Mouse (Mus musculus) neural tube, embryonic 15.5 days (tissue): ENCODE measurements around the gene Lrfn2. TPM values are rescaled to one million over a fixed set of nuclear protein-coding genes. Genes with fewer than 3 reads are reported as not detected.

Experiments used
- ATAC-seq: fragments of 200-750 bp; cut with Nextera tagmentation; 2 replicates; pipeline ENCODE4 v1.8.0; 2017; ENCODE audit warnings: mild to moderate bottlenecking, moderate TSS enrichment, moderate library complexity; ENCODE audit not compliant: low FRiP score
- H3K27ac ChIP-seq: fragments of 300-500 bp; sonication (generic); replicated peaks from 2 replicates; pipeline ENCODE4 v1.5.1; 2015; ENCODE audit warnings: mild to moderate bottlenecking, inconsistent platforms
- H3K27me3 ChIP-seq: fragments of 300-500 bp; sonication (generic); replicated peaks from 2 replicates; pipeline ENCODE4 v1.6.1; 2015; ENCODE audit warnings: inconsistent platforms
- H3K36me3 ChIP-seq: fragments of 300-500 bp; sonication (generic); 2 replicates; pipeline ENCODE4 v1.6.1; 2015; ENCODE audit warnings: inconsistent platforms
- H3K4me1 ChIP-seq: fragments of 300-500 bp; sonication (generic); 2 replicates; pipeline ENCODE4 v1.6.1; 2015; ENCODE audit warnings: inconsistent platforms
- H3K4me2 ChIP-seq: fragments of 300-500 bp; sonication (generic); 2 replicates; pipeline ENCODE4 v1.6.1; 2015; ENCODE audit warnings: inconsistent platforms, mild to moderate bottlenecking, moderate library complexity
- H3K4me3 ChIP-seq: fragments of 300-500 bp; sonication (generic); replicated peaks from 2 replicates; pipeline ENCODE4 v1.5.1; 2015; ENCODE audit warnings: mild to moderate bottlenecking, inconsistent platforms
- H3K9ac ChIP-seq: fragments of 300-500 bp; sonication (generic); replicated peaks from 2 replicates; pipeline ENCODE4 v1.6.1; 2015; ENCODE audit warnings: mild to moderate bottlenecking, inconsistent platforms
- H3K9me3 ChIP-seq: fragments of 300-500 bp; sonication (generic); replicated peaks from 2 replicates; pipeline ENCODE4 v1.6.1; 2016; ENCODE audit warnings: inconsistent platforms
- WGBS: fragments of 180-500 bp; shearing (Covaris S2); methylation state at CpG from one replicate; pipeline ENCODE4 v1.1.7; 2015; ENCODE audit warnings: mixed read lengths; 5-methylcytosine and 5-hydroxymethylcytosine counted together
- polyA plus RNA-seq: library from polyadenylated mRNA; unstranded; fragments of >200 nt; fragmentation: Nextera tagmentation; extraction: Ambion mirVana; gene quantifications from 2 replicates; pipeline ENCODE4 v1.2.1, GENCODE M21; 2015

The Lrfn2 gene
- polyA plus RNA-seq, 1 experiment from 2014 or later = 12.6 TPM

DNA sequence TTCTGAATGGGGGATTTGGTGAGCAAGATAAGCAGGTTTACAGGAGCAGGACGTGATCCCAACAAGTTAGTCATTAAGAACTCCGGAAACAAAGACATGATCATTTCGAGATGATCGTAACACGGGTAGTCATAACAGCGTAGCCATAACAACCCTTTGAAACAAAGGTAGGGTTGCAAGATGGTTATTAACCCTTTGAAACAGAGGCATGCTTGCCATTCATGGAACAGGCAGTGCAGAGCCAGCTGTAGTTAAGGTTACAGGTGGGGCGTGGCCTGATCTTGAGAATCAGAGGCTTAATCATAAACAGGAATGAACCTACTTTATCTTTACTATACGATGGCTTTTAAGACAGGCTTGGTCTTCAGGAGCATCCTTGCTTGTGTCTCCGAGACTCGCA lies 39.1 kb downstream of the Lrfn2 start:
- H3K27ac ChIP-seq = no peak overlapping the region
- no peak for ATAC-seq
- no peaks in the 10 kb centered on the region for H3K9me3 ChIP-seq
- no peak overlapping the region for H3K4me3 ChIP-seq
- peaks cover 38% of the 10 kb centered on the region for H3K4me1 ChIP-seq
- no peak overlapping the region for H3K9ac ChIP-seq
- no peak overlapping the region for H3K4me2 ChIP-seq
- no peaks in the 10 kb centered on the region for H3K36me3 ChIP-seq
- no peaks in the 10 kb centered on the region for H3K27me3 ChIP-seq
- 64% methylated on average over 10 of the region's 10 CpGs for WGBS

DNA sequence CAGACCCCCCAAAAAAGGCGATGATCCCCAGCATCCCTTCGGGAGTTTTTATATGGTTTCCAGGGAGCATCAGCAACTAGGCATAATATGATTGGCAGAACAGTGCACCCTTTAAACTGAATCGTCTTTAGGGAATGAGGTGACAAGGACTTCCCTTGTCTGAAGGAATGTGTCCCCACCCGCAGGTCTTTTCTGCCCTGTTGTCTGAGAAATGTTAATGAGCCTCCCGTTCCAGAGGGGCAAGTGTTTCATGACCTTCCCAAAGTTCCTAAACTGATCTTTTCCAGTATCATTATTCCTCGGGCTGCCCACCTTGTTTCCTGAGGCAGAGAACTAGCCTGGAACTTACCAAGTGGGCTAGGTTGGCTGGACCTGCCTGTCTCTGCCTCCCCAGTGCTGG lies 40.7 kb downstream of the Lrfn2 start:
- ATAC-seq = no peak
- H3K4me2 ChIP-seq = no peak overlapping the region
- no peak overlapping the region for H3K9ac ChIP-seq
- no peaks in the 10 kb centered on the region for H3K36me3 ChIP-seq
- H3K4me3 ChIP-seq = no peak overlapping the region
- no peaks in the 10 kb centered on the region for H3K9me3 ChIP-seq
- H3K27ac ChIP-seq = no peak overlapping the region
- H3K4me1 ChIP-seq = peaks cover 50% of the 10 kb centered on the region
- no peaks in the 10 kb centered on the region for H3K27me3 ChIP-seq
- 43% methylated on average over 6 of the region's 6 CpGs for WGBS

DNA sequence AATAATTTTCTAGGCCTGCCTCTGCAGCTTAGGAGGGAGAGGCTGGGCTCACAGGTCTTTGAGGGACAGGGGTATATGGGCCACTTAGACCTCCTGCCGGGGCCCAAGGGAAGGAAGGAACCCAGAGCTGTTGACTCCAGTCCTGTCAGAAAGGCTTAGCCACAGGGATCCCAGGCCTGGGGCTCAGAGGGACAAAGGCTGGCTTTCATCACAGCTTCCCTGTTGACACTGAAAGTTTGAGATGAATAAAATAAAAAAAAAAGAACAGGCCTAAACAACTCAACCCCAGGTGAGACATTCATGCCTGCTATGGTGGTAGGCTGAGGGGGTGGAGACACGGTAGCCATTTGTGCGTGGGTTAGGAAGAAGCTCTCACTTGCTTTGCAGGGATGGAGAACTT lies 41.2 kb downstream of the Lrfn2 start:
- no peak for ATAC-seq
- Histone ChIP-seq H3K9me3 (no peaks in the 10 kb centered on the region), H3K4me1 (peaks cover 54% of the 10 kb centered on the region), H3K36me3 (no peaks in the 10 kb centered on the region), H3K9ac (no peak overlapping the region), H3K4me2 (no peak overlapping the region), H3K4me3 (no peak overlapping the region), H3K27me3 (no peaks in the 10 kb centered on the region), H3K27ac (no peak overlapping the region)
- 21% methylated on average over 3 of the region's 3 CpGs for WGBS

DNA sequence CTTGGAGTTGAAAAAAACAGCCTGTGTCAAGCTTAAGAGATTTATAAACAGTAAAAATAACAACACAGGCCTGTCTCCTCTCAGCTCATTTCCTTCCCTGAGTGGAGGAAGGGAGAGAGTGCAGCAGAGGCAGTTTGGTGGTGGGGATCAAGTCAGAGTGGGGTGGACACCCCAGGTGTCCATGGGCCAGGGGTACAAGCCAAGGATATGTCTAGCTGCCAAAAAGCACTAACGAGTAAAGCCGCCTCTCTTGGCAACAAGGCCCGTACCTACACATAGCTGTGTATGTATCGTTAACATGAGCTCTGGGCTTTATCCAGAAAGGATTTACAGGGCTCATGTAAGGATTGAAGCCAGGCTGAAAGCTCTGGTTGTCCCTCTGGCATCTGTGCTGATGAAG lies 42.9 kb downstream of the Lrfn2 start:
- peaks cover 54% of the 10 kb centered on the region for H3K4me1 ChIP-seq
- 58% methylated on average over 4 of the region's 4 CpGs for WGBS

DNA sequence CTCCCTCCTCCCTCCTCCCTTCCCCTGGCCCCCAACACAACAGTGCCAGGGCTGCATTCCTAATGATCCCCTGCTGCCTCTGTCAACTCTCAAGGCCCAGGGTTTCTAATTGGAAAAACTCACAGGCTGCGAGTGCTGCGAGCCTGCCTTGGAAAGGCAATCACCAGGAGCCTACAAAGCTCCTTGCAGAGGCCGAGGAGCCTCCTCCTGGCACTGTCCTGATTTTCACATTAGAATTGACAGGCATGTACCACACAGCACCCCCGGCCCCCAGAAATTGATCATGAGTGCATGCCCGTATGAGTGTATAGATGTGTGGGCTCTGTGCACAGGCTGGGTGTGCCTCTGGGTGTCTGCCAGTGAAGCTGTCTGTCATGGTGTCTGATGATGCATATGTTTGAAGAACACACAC lies 44.4 kb downstream of the Lrfn2 start:
- no peak overlapping the region for H3K9ac ChIP-seq

More for the DNA sequence above, 42.9 kb downstream of the Lrfn2 start:
- no peaks in the 10 kb centered on the region for H3K27me3 ChIP-seq
- no peak overlapping the region for H3K4me2 ChIP-seq
- H3K27ac ChIP-seq = peak overlapping the region; percentile 54
- no peak overlapping the region for H3K4me3 ChIP-seq
- no peaks in the 10 kb centered on the region for H3K36me3 ChIP-seq
- ATAC-seq = no peak
- H3K9ac ChIP-seq = no peak overlapping the region
- no peaks in the 10 kb centered on the region for H3K9me3 ChIP-seq

DNA sequence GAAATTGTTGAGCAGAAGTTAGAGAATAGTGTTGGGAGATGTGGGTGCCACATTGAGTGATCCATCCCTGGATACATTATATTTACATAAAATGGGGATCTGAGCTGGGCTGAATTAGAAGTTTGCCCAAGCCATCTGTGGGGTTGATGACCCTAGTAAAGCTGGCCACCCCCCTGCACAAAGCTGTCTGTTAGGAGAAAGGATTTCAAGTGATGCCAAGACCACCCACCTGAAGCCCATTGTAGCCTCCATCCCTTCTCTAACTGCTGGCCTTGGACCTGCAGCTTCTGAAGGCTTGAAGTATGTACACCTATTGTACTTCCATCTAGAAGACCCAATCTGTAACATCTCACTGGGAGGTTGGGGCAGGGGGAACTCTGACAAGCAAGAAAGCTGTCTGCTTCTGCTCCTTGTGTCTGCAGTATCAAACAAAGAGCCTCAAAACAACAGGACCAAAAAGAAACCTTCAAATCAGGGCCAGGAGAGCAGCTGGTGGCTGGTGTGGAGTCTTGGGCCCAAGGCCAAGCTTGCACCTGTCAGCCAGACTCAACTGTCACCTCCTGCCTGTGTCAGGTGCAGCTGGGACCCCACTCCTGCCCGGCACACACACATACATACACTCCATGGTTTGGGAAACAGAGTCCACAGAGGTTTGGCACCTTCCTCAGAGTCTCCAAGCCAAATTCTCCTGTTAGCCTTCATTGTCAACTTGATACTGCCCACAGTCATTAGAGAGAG lies 63.2 kb downstream of the Lrfn2 start:
- peaks cover 15% of the 10 kb centered on the region for H3K4me1 ChIP-seq
- H3K4me3 ChIP-seq = no peak overlapping the region
- H3K9ac ChIP-seq = no peak overlapping the region
- H3K9me3 ChIP-seq = no peaks in the 10 kb centered on the region
- H3K4me2 ChIP-seq = no peak overlapping the region
- 89% methylated on average over 1 of the region's 1 CpGs for WGBS
- H3K27me3 ChIP-seq = no peaks in the 10 kb centered on the region
- ATAC-seq = no peak
- no peak overlapping the region for H3K27ac ChIP-seq
- no peaks in the 10 kb centered on the region for H3K36me3 ChIP-seq

More for the DNA sequence above, 44.4 kb downstream of the Lrfn2 start:
- no peaks in the 10 kb centered on the region for H3K27me3 ChIP-seq
- peak; percentile 53 for ATAC-seq
- 26% methylated on average over 5 of the region's 5 CpGs for WGBS
- no peaks in the 10 kb centered on the region for H3K9me3 ChIP-seq
- no peaks in the 10 kb centered on the region for H3K36me3 ChIP-seq
- H3K4me2 ChIP-seq = no peak overlapping the region
- H3K4me3 ChIP-seq = no peak overlapping the region
- H3K27ac ChIP-seq = peak overlapping the region; percentile 72
- peaks cover 42% of the 10 kb centered on the region for H3K4me1 ChIP-seq

DNA sequence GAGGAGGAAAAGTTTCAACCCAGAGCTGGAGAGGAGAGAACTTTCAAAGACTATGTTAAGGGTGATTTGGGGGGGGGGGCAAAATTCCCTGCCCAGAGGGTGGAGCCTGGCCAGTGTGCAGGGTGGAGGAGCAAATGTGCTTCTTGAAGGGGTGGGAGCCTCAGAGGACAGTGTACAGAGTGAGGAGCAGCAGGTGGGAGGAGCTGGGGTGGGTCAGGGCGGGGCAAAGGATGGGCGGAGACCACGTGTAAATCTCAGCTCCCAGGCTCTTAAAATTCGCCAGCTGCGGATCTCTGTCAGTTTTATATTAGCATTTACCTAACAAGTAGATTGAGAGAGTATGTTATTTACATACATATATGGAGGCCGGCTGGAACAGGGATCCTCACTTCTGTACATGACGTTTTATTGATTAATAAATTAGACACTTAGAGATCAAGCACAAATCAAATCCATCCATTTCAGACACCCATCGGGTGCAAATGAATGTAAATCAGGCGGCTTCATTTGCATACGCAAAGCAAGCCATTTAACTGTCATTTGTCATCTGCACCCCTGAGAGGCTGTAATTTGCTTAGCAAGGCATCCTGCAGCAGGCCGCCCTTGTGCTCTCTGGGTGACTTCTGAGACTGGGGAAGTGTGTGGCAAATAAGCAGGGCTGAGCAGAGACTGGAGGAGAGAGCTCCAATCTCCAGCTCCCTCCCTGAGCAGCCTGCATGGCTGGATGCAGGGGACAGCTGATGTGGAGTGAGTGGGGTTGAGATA lies 67.5 kb downstream of the Lrfn2 start:
- H3K4me2 ChIP-seq = no peak overlapping the region
- H3K4me1 ChIP-seq = peaks cover 15% of the 10 kb centered on the region
- H3K27ac ChIP-seq = 0 out of 2 replicates have a peak overlapping the region, but pooled peaks have one; percentile 37
- H3K4me3 ChIP-seq = no peak overlapping the region
- peak; percentile 58 for ATAC-seq
- H3K9ac ChIP-seq = no peak overlapping the region
- no peaks in the 10 kb centered on the region for H3K36me3 ChIP-seq
- WGBS = 2% methylated on average over 11 of the region's 11 CpGs
- no peaks in the 10 kb centered on the region for H3K9me3 ChIP-seq
- no peaks in the 10 kb centered on the region; the same call in 1 of the 2 replicates for H3K27me3 ChIP-seq

DNA sequence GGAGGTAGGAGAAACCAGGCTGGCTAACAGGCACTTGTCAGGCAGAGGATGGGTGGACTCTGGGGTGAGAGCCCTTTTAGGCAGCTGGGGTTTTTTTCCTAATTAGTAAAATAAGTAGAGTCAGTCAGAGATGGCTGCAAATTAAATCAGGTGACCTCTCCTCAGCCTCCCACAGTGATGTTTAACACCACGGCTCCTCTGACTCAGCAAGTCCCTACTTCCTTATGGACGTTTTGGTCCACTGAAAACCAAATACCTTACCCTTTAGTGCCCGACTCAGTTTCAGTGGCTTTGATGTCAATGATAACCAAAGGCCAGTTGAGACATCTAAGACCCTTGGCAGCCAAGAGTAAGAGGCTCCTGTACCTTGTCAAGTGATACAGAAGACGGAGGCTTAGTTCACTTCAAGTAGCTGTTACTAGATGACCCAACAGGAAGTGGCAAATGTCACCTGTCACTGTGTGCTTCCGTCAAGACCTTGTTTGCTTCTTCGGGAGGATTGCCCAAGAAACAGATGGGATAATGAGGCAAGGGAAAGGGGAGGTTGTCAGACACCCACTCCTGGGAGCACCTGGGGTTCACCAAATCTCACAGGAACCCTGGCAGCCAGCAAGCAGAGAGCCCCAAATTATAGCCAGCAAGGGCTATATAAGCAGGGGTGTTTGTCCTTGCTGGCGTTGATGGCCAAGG lies 77.3 kb downstream of the Lrfn2 start:
- no peak for ATAC-seq
- WGBS = 71% methylated on average over 7 of the region's 7 CpGs
- no peak overlapping the region for H3K27ac ChIP-seq

DNA sequence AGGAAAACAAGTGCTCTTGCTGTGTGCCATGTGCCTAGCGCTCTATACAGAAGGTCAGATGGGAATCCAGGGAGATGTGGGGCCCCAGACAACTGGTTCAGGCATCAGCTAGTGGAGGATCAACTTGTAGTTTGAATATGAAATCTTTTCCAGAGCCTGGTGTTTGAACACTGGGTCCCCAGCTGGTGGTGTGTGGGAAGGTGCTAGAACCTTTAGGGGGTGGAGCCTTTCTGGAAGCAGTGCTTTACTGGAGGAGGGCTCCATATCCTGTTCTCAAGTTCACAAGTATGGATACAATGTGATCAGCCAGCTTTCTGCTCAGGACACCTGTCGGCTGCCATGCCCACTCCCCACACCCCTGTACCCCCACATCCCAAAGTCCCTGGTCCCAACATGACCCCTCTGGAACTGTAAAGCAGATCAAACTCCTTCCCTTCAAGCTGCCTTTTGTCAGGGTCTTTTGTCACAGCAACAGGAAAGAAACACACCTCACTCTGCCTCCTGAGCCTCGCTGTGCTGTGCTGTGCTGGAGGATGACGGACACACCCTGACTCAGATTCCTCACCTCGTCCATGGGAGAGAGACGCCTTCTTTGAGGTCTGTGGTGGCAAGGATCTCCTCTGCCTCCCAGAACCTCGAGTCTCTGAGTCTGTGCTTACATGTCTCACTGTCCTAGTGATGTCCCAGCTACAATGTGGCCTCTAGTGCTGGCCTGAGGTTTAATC lies 81.9 kb downstream of the Lrfn2 start:
- H3K4me3 ChIP-seq = no peak overlapping the region
- H3K4me1 ChIP-seq = peaks cover 15% of the 10 kb centered on the region
- H3K36me3 ChIP-seq = no peaks in the 10 kb centered on the region
- H3K27ac ChIP-seq = no peak overlapping the region
- no peaks in the 10 kb centered on the region for H3K27me3 ChIP-seq
- H3K9ac ChIP-seq = no peak overlapping the region
- WGBS = 78% methylated on average over 7 of the region's 7 CpGs
- no peak overlapping the region for H3K4me2 ChIP-seq
- H3K9me3 ChIP-seq = no peaks in the 10 kb centered on the region
- ATAC-seq = no peak

More for the DNA sequence above, 77.3 kb downstream of the Lrfn2 start:
- Histone ChIP-seq H3K9ac (no peak overlapping the region), H3K9me3 (no peaks in the 10 kb centered on the region), H3K4me1 (no peaks in the 10 kb centered on the region), H3K4me3 (no peak overlapping the region), H3K4me2 (no peak overlapping the region), H3K27me3 (0 out of 2 replicates have a peak, but pooled peaks cover 3% of the 10 kb centered on the region), H3K36me3 (no peaks in the 10 kb centered on the region)

DNA sequence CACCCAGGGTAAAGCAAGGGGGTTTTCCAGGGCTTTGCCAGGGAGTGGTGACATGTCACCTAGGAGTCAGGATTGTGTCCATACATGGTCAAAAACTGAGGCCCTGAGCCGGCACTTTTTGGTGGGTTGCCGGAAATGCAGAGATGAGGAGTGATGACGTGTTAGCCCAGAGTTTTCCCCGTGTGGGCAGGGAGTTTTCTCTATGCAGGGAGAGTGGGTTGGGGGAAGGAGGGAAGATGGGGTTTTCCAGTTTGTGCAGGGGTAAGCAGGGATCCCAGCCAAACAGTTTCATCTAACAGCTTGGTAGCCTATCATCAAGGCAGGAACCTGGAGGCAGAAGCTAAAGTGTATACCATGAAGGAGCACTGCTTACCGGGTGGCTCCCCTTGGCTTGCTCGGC lies 83.2 kb downstream of the Lrfn2 start:
- no peak overlapping the region for H3K9ac ChIP-seq
- H3K4me2 ChIP-seq = no peak overlapping the region
- ATAC-seq = no peak
- H3K4me1 ChIP-seq = peaks cover 15% of the 10 kb centered on the region
- H3K27ac ChIP-seq = no peak overlapping the region
- H3K36me3 ChIP-seq = no peaks in the 10 kb centered on the region
- H3K4me3 ChIP-seq = no peak overlapping the region
- no peaks in the 10 kb centered on the region for H3K27me3 ChIP-seq
- H3K9me3 ChIP-seq = no peaks in the 10 kb centered on the region
- 94% methylated on average over 6 of the region's 6 CpGs for WGBS

DNA sequence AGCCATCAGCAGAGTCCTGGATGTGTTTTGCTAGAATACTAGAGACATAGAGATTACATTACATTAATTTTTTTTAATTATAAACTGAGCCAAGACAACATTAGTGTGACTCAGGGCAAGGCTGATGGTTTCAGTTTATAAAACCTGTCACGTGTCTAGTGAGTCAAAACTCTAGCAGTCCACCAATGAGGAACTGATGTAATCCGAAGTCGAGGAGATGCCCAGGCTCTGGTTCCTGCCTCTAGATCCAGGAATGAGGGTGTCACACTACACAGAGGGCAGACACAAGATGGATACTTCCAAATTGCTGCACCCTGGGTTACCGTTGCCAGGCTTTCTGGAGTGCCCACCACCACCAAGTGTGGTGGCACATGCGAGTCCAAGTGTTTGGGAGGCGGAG lies 84.0 kb downstream of the Lrfn2 start:
- Histone ChIP-seq H3K36me3 (no peaks in the 10 kb centered on the region), H3K27ac (no peak overlapping the region), H3K9me3 (no peaks in the 10 kb centered on the region), H3K4me2 (no peak overlapping the region), H3K27me3 (no peaks in the 10 kb centered on the region), H3K9ac (no peak overlapping the region), H3K4me3 (no peak overlapping the region), H3K4me1 (peaks cover 15% of the 10 kb centered on the region)
- 94% methylated on average over 6 of the region's 6 CpGs for WGBS
- no peak for ATAC-seq
